Mouse (Mus musculus) lung, postnatal 4 days (tissue): ENCODE results near the gene Surf1.
"Not testable (repeated sequence)": the region's sequence is repeated elsewhere in the genome, so short reads cannot be mapped to it uniquely, and the experiment has no call there.

Experiments
- DNase-seq, 2 experiments: peaks; one replicate each; pipeline ENCODE4 v3.0.0; 2021

The Surf1 gene

GRCm38 (mm10) chr2:26921784-26922183, 5.5 kb upstream of the Surf1 start:
- no peak for DNase-seq

DNA sequence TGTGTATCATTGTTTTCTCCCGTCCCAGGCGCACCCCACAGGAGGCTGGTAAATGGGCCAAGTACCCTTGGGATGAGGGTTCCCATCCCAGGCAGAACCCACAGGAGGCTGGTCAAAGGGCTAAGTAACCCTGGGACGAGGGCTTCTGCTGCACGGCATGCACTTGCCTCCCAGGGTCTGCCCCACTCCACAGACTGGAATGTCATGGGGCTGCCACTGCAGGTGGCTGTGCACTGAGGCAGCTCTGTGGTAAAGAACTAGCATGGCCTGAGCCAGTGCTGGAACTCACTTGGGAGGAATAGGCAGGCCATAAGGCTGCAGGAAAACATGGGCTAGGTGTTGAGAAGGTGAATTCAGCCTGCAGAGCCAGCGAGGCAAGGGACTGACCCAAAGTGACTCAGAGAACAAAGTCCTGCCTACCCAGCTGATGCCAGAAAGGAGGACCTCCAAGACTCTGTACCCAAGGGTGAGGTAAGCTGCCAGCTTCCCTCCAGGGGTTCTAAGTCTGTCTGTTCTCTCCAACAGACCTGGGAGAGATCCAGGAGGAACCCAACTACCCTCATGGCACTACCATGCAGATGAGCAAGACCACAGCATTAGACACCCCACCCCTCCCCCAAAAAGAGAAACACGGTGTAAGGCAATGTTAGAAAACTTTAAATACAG, 4.0 kb upstream of the Surf1 start:
- DNase-seq = no peak

- no peak for DNase-seq
These were observed 3.4 kb upstream of the Surf1 start for GRCm38 (mm10) chr2:26919684-26920083.

- no peak for DNase-seq
These were observed 408 bp upstream of the Surf1 start for GRCm38 (mm10) chr2:26916738-26917137.

- DNase-seq = no peak
These were observed 2.0 kb downstream of the Surf1 start for GRCm38 (mm10) chr2:26914148-26914941.

DNA sequence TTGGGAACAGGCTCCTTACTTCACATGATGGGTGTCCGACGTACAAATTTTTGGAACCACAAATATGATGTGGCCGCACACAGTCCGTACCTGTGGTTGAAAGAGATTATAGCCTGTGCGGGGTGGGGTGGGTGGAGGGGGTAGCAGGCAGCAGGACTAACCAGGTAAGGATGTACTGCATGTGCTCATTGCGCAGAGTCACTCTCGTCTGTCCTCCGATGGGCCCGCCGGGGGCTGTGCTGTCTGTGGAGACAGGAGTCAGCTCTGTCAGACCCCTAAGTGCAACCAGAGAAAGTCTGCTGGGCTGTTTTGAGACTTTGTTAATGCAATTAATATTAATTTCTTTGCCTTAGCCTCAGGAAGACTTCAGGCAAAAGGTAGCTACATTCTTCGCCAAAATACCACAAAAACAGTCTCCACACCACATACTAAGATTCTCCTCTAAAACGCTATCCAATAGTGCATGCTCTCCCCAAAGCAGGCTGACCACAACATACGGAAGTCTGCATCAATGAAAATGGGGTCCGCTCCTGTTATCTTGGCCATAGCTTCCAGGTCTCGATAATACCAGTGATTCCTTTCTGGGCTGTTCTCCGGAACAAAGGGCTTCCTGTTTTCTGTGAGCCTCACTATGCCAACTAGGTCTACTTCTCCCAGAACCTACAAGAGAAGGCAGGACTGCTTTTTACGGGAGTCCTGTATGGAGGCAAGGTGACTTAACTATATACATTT, 2.7 kb downstream of the Surf1 start:
- no peak for DNase-seq

DNA sequence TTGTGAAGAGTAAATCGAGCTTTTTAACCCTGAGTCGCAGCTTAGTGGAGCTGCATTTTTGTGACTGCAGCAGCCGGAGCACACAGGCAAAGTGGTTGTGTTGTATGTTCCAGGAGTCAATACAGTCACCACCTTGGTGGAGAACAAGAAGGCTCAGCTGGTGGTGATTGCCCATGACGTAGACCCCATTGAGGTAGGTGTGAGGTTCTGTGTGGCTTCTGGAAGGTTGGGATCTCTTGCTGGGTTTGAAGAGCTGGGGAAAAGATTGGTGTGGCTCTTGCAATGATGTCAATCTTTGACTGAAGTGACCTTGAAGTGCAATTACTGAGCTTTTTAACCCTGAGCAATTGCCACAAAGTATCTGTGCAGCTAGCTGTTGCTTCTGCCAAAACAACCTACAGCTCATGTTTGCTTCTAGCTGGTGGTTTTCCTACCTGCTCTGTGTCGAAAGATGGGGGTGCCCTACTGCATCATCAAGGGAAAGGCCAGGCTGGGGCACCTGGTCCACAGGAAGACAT, 4.0 kb downstream of the Surf1 start:
- no peak for DNase-seq

DNA sequence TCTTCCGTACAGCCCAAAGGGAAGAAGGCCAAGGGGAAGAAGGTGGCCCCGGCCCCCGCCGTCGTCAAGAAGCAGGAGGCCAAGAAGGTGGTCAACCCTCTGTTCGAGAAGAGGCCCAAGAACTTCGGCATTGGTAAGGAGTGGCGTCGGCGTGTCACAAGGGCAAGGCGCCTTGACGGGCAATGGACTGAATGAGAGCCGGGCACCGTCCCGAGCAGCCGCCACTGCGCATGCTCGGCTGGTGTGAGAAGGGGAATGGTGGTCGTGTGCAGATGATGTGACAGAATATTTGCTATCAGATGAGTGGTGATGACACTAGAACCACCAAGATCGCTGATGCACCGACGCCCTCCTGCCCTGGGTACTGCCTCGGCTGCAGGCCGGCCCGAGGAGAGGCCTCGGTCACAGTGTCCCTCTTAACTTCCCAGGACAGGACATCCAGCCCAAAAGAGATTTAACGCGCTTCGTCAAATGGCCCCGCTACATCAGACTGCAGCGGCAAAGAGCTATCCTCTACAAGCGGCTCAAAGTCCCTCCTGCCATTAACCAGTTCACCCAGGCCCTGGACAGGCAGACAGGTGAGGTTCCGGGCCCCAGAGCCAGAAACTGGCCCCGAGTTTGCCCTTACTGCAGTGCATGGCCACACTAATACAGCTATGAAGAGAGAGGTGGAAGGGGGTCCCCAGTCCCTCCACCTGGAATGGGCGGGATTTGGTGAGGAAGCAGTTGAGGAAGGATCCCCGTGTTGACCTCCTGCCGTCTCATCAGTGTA, 5.2 kb downstream of the Surf1 start:
- peak in 1 of 2 experiments; percentile 79 for DNase-seq

DNA sequence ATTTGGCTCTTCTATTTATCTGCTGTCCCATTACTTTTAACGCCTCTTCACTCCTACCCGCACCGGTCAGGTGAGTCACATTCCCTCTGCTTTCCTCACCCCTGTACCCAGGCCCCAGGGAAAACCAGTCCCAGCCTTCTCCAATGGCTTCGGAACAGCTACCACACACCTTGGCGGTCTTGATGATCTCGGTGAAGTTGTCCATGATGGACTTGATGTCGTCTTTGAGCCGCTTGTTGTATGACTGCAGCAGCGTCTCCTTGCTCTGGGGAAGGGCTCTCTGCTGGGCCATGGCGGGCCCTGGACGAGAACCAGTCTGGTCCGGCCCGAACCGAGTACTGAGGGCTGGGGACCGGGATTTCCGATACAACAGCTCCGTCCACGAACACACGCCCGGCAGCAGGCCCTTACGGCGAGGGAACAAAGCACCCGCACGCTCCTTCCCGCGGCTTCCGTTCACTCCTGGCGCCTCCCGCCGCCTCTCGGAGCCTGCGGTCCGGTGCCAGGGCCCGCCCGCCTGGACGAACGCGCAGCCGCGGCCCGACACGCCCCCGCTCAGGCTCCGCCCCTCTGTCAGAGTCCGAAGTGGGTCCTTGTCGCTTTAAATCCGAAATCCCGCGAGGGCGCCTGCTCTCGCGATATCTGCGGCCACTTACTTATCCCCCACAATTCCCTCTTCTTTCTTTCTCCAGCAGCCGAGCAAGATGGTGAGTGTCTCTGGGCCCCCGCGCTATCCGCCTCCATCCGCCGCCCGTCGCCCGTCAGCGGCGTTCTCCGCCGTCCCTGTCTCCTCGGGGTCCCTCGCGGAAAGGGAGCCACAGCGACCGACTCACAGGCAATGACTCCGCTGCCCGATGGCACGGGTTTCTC, 6.0 kb downstream of the Surf1 start, which contains the start of the genes Med22 and Rpl7a:
TSS of gene Med22 (minus strand) at position 554 of the 870 bp plus-strand sequence.
TSS of gene Rpl7a (plus strand) at position 641 of the 870 bp plus-strand sequence.
- peak; percentile 100 for DNase-seq

GRCm38 (mm10) chr2:26909387-26909784, 6.9 kb downstream of the Surf1 start:
- no peak for DNase-seq

GRCm38 (mm10) chr2:26908710-26909386, 7.5 kb downstream of the Surf1 start:
- DNase-seq = no peak

- peak; percentile 57 to 75 for DNase-seq
These were observed 9.2 kb downstream of the Surf1 start for GRCm38 (mm10) chr2:26907109-26907508.

DNA sequence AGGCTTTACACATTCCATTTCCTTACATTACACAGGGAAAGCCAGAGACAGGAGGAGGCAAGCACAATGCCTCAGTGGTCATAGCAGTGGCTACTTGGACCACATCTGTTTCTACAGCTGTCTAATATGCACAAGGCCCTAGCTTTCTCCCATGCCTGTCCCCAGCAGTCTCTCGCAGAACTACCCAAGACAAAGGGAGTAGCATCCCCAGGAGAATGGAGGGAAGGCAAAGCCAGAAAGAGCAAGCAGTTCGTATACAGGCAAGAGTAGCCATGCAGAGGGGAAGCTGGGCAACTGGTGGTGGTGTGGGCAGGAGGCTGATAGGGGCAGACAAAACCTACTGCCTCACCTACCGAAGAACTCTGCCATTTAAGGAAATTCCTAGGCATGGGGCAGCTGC, 9.9 kb downstream of the Surf1 start:
- DNase-seq = no peak

GRCm38 (mm10) chr2:26905936-26906335, 10.4 kb downstream of the Surf1 start:
- peak in 1 of 2 experiments; percentile 4 for DNase-seq

GRCm38 (mm10) chr2:26903311-26903710, 13.0 kb downstream of the Surf1 start:
- no peak for DNase-seq

- DNase-seq = peak; percentile 95 to 97
These were observed 13.7 kb downstream of the Surf1 start, which contains the start of gene Surf6 for GRCm38 (mm10) chr2:26902467-26903220. Gene Surf6, minus strand, starts transcription at chr2:26902879.

- no peak for DNase-seq
These were observed 14.4 kb downstream of the Surf1 start for GRCm38 (mm10) chr2:26901834-26902400.

DNA sequence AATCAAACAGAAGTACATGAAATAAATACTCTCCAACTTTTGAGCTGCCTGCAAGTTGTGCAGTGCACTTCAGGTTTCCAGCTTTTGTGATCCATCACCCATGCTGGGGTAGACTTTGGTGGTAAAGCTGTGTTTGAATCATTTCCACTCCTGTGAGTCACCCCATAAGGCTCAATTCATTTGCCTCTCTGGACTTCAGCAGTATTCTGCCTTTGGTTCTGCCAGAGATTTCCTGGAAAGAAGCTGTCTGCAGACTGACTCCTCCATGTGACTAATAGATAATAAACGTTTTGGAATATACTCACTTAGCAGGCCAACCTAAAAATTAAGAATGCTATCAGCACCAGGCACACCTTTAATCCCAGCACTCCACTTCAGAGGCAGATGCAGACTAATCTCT, 15.6 kb downstream of the Surf1 start:
- DNase-seq = no peak

- no peak for DNase-seq
These were observed 20.4 kb downstream of the Surf1 start for GRCm38 (mm10) chr2:26895898-26896297.

DNA sequence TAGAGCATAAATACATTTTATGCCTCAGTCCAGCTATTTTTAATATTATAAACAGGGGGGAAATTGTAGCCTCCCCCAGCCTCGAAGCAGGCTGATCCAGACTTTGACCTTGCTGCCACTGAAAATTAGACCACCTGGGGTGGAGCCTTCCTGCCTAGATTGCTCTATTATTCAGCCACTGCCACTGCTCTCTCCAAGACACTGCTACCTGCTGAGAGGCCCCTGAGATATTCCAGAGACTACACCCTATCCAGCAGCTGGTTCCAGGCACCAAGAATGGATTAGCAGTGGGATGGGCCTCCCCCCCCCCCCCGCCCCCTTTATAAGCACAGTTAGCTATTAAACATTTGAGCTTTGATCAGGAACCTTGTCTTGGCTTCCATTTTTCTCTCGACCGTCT, 30.2 kb downstream of the Surf1 start:
- DNase-seq = not testable (repeated sequence)
